In genomic region chr10:111124175-111124574, GRCm38 (mm10) we compare ENCODE assay signal across 28 mouse cellular contexts. TPM values are rescaled to one million over a fixed set of nuclear protein-coding genes. Genes with fewer than 3 reads are reported as not detected.
A peak's percentile ranks its signal among the peaks of the same experiment; 100 is the strongest.
DNase-seq lines count a peak whose midpoint lies in the region; ATAC-seq and TF ChIP-seq lines count a peak whose summit lies in the region.
"Had no signal": no experiment of that assay in that cellular context is flagged by ENCODE, and none has a peak within 500 bp of the region (broad histone marks: within the 10 kb centered on the region; RNA-seq: fewer than 3 reads in every experiment).

No protein-coding gene starts in this region.

- 94% methylated on average over 7 of the region's 7 CpGs for whole genome bisulfite sequencing in macrophage (ENCODE audit: missing documents)
- 92% methylated on average over 7 of the region's 7 CpGs for WGBS in hindbrain, embryonic 16.5 days

- TF ChIP-seq CTCF in CH12.LX (conservative IDR thresholded peaks at IDR 0.05 in 1 of 2, IDR thresholded peaks at IDR 0.05 in 1 of 2; ENCODE audit: low read depth in 2 of 2, low read length in 2 of 2): no peak

- no peak overlapping the region for H3K4me3 ChIP-seq in CH12.LX (replicated peaks in 1 of 3; ENCODE audit: low read depth in 2 of 3, low read length in 2 of 3, poor library complexity in 1 of 3)
- H3K4me3 ChIP-seq in macrophage (ENCODE audit: inconsistent target): no peak overlapping the region
- no peak overlapping the region for H3K4me3 ChIP-seq in hindbrain, embryonic 16.5 days (ENCODE audit: low read length)
- H3K4me3 ChIP-seq: embryonic facial prominence, embryonic 10.5 days; embryonic facial prominence, embryonic 13.5 days; forebrain, embryonic 10.5 days; forebrain, embryonic 13.5 days; gastrocnemius, adult 2 months; hindbrain, embryonic 12.5 days; hindbrain, embryonic 15.5 days had no signal

- no peak overlapping the region for H3K9ac ChIP-seq in CH12.LX (ENCODE audit: insufficient read depth, low read depth)
- no peak overlapping the region for H3K9ac ChIP-seq in hindbrain, embryonic 16.5 days (ENCODE audit: low read depth, low read length)
- H3K9ac ChIP-seq: embryonic facial prominence, embryonic 13.5 days; forebrain, embryonic 13.5 days; hindbrain, embryonic 12.5 days; hindbrain, embryonic 15.5 days had no signal

- TF ChIP-seq POLR2A in CH12.LX (IDR thresholded peaks at IDR 0.05; ENCODE audit: low read depth, low read length): no peak

- no peak for TF ChIP-seq RAD21 in CH12.LX (IDR thresholded peaks at IDR 0.05; ENCODE audit: low read depth, low read length)

- no peaks in the 10 kb centered on the region for H3K27me3 ChIP-seq in CH12.LX (replicated peaks)
- H3K27me3 ChIP-seq in hindbrain, embryonic 16.5 days (replicated peaks; ENCODE audit: control insufficient read depth, insufficient read depth, low read length): no peaks in the 10 kb centered on the region
- H3K27me3 ChIP-seq: embryonic facial prominence, embryonic 13.5 days; forebrain, embryonic 13.5 days; hindbrain, embryonic 12.5 days; hindbrain, embryonic 15.5 days; Patski had no signal

- H3K4me2 ChIP-seq in CH12.LX (ENCODE audit: insufficient read depth, low read depth, poor library complexity, severe bottlenecking): peak overlapping the region; percentile 11; the same call in 1 of the 2 replicates
- H3K4me2 ChIP-seq in hindbrain, embryonic 16.5 days (ENCODE audit: low read length): no peak overlapping the region
- H3K4me2 ChIP-seq: embryonic facial prominence, embryonic 13.5 days; forebrain, embryonic 13.5 days; heart, embryonic 11.5 days; hindbrain, embryonic 12.5 days; hindbrain, embryonic 15.5 days had no signal

- peak; percentile 60 to 71 for DNase-seq in spleen, postnatal 36 days (ENCODE audit: low spot score in 2 of 2)
- DNase-seq in spleen, adult 12 weeks (ENCODE audit: low spot score): no peak
- peak; percentile 86 for DNase-seq in A20 (ENCODE audit: low read depth, low spot score)
- peak; percentile 54 for DNase-seq in CH12.LX (ENCODE audit: extremely low read depth)
- no peak for DNase-seq in lung, postnatal 10 days
- DNase-seq: adrenal gland, postnatal 10 days; adrenal gland, postnatal 36 days; cerebellum, adult 11-12 months; cerebellum, adult 8-10 months; cerebellum, postnatal 10 days; cerebellum, postnatal 36 days; embryo, embryonic 11 days; gastrocnemius, adult 2 months; gastrocnemius, postnatal 14 days; heart, adult 11 months had no signal

- H3K27ac ChIP-seq in CH12.LX (ENCODE audit: insufficient read depth, low read depth): no peak overlapping the region
- peak overlapping the region; percentile 99 for H3K27ac ChIP-seq in macrophage
- no peak overlapping the region for H3K27ac ChIP-seq in hindbrain, embryonic 16.5 days (ENCODE audit: low read depth, low read length)
- H3K27ac ChIP-seq: embryonic facial prominence, embryonic 10.5 days; embryonic facial prominence, embryonic 13.5 days; forebrain, embryonic 10.5 days; forebrain, embryonic 13.5 days; gastrocnemius, adult 2 months; hindbrain, embryonic 12.5 days; hindbrain, embryonic 15.5 days had no signal

- in situ Hi-C loops in CH12.LX (cut with MboI; ENCODE audit: low pct_ligation_motif_present, low pct_unique_long_range_greater_than_20kb, low sequenced_read_pairs): loop anchor here (25.0 kb wide), 1 partner anchor 513 kb away; no protein-coding TSS in a partner anchor

- H3K4me1 ChIP-seq in CH12.LX (ENCODE audit: control insufficient read depth in 1 of 2, insufficient read depth in 2 of 2): peaks cover 20 to 45% of the 10 kb centered on the region in 2 experiments
- no peaks in the 10 kb centered on the region for H3K4me1 ChIP-seq in hindbrain, embryonic 16.5 days (ENCODE audit: control insufficient read depth, insufficient read depth, low read depth, low read length)
- H3K4me1 ChIP-seq: embryonic facial prominence, embryonic 13.5 days; forebrain, embryonic 10.5 days; forebrain, embryonic 13.5 days; hindbrain, embryonic 12.5 days; hindbrain, embryonic 15.5 days had no signal

- H3K79me2 ChIP-seq in CH12.LX (replicated peaks; ENCODE audit: control insufficient read depth, extremely low read depth, insufficient read depth, poor library complexity, severe bottlenecking): no peaks in the 10 kb centered on the region
- H3K79me2 ChIP-seq in macrophage (ENCODE audit: inconsistent target): peaks cover 68% of the 10 kb centered on the region

- dilution Hi-C loops in CH12.LX (cut with MboI; ENCODE audit: extremely low pct_ligation_motif_present, extremely low pct_unique_long_range_greater_than_20kb, low sequenced_read_pairs): no loop called here

- ATAC-seq in hindbrain, embryonic 16.5 days: no peak
- no peak for ATAC-seq in cerebellum, adult (ENCODE audit: insufficient number of reproducible peaks, low FRiP score, low TSS enrichment)
- ATAC-seq: CD4-positive, CD25-positive, alpha-beta regulatory T cell, adult 4 months; forebrain, embryonic 13.5 days; forebrain, embryonic 16.5 days; Patski had no signal

- no peaks in the 10 kb centered on the region for H3K36me3 ChIP-seq in CH12.LX (replicated peaks in 1 of 2; ENCODE audit: control insufficient read depth in 1 of 2, insufficient read depth in 1 of 2, low read length in 1 of 2)
- no peaks in the 10 kb centered on the region for H3K36me3 ChIP-seq in macrophage (ENCODE audit: inconsistent target)
- H3K36me3 ChIP-seq in hindbrain, embryonic 16.5 days (ENCODE audit: control insufficient read depth, insufficient read depth, low read length): no peaks in the 10 kb centered on the region
- H3K36me3 ChIP-seq: embryonic facial prominence, embryonic 10.5 days; embryonic facial prominence, embryonic 13.5 days; forebrain, embryonic 10.5 days; hindbrain, embryonic 12.5 days; hindbrain, embryonic 15.5 days had no signal

- TF ChIP-seq EP300 in CH12.LX (IDR thresholded peaks at IDR 0.05; ENCODE audit: low read length): peak; percentile 51; the same call in 1 of the 2 replicates

- no peaks in the 10 kb centered on the region for H3K9me3 ChIP-seq in CH12.LX (replicated peaks; ENCODE audit: low read length)
- no peaks in the 10 kb centered on the region for H3K9me3 ChIP-seq in hindbrain, embryonic 16.5 days (ENCODE audit: control insufficient read depth, low read length)
- H3K9me3 ChIP-seq: embryonic facial prominence, embryonic 10.5 days; embryonic facial prominence, embryonic 13.5 days; forebrain, embryonic 10.5 days; forebrain, embryonic 13.5 days; hindbrain, embryonic 12.5 days; hindbrain, embryonic 15.5 days had no signal

TF ChIP-seq in CH12.LX, 34 proteins besides CTCF, POLR2A, EP300 and RAD21:
- TF ChIP-seq MYC (IDR thresholded peaks at IDR 0.05; ENCODE audit: low read depth, low read length): 0 out of 2 replicates have a peak, but pooled peaks have one; percentile 21
- no peak for TF ChIP-seq RCOR1 (conservative IDR thresholded peaks at IDR 0.05; ENCODE audit: low read depth, low read length)
- TF ChIP-seq IRF4 (IDR thresholded peaks at IDR 0.05; ENCODE audit: low read depth, low read length): peak; percentile 71
- TF ChIP-seq ZMIZ1 (IDR thresholded peaks at IDR 0.05; ENCODE audit: low read depth, low read length): no peak
- TF ChIP-seq TCF12 (IDR thresholded peaks at IDR 0.05; ENCODE audit: low read depth, low read length): peak; percentile 79
- TF ChIP-seq MAZ (IDR thresholded peaks at IDR 0.05; ENCODE audit: low read depth, low read length): no peak
- TF ChIP-seq ETS1 (conservative IDR thresholded peaks at IDR 0.05; ENCODE audit: low read depth, low read length): peak; percentile 81
- peak; percentile 98 for TF ChIP-seq BHLHE40 (IDR thresholded peaks at IDR 0.05; ENCODE audit: low read depth, low read length)

RNA-seq across cellular contexts. Expression of gene Osbpl8, which starts 40.4 kb away (rescaled TPM):
- 18.0 and 23.4 TPM in 2 replicates for total RNA-seq in CH12.LX (2012; rRNA removed)
- total RNA-seq in CH12.LX (2014; rRNA removed): 26.4 and 29.6 TPM in 2 replicates
- 12.9 and 13.0 TPM in 2 replicates for polyA plus RNA-seq in CH12.LX (2012; ENCODE audit: insufficient read length, low read depth)
- total RNA-seq in macrophage (2018; cell fraction: chromatin; rRNA removed): 1,000 to 10,000 TPM in 13 of 26 experiments, 100 to 1,000 TPM in 13; 377 to 2,472 (median 952) TPM
- total RNA-seq in macrophage (2018; cell fraction: cytosol; rRNA removed): 100 to 1,000 TPM; 337 to 883 (median 545) TPM
- 1,000 to 10,000 TPM in 9 of 26 experiments, 100 to 1,000 TPM in 17; 456 to 1,463 (median 788) TPM for total RNA-seq in macrophage (2018; cell fraction: nucleus; rRNA removed)
- 244 to 329 TPM (median 315 TPM) in 3 replicates for polyA plus RNA-seq in macrophage (2018)
- 12.5 and 13.2 TPM in 2 replicates for polyA plus RNA-seq in hindbrain, embryonic 16.5 days (2015; fragmentation: Nextera tagmentation; extraction: Ambion mirVana)

Comparison
In these comparisons a context has a peak if more than half of its experiments do, and no peak if none do; other contexts are left out.
1. DNase-seq: peak in spleen, postnatal 36 days (2 of 2), A20 (single experiment) and CH12.LX (single experiment); none in spleen, adult 12 weeks (single experiment) and lung, postnatal 10 days (single experiment).
2. RNA of gene Osbpl8, which starts 40.4 kb away (polyA plus RNA-seq): 244 to 329 TPM in macrophage; 12.9 to 13.0 TPM in CH12.LX and 12.5 to 13.2 TPM in hindbrain, embryonic 16.5 days; every median in the first group is over 10 times any median in the second.